Mouse (Mus musculus): Measurements from ENCODE around the gene Kif1c.

Kif1c gene
- long read RNA-seq, experiment 1, partial matches to known transcripts = 0 of 8 reads
- long read RNA-seq, experiment 1, other reads (novel, unspliced or antisense) = 8 of 8 reads
- long read RNA-seq, experiment 2, partial matches to known transcripts = 0 of 7 reads
- long read RNA-seq, experiment 2, other reads (novel, unspliced or antisense) = 7 of 7 reads

GRCm38 (mm10) chr11:70699722-70700556 is at the start of gene Kif1c, which contains the start of gene Inca1:
Gene Kif1c (plus strand): TSS chr11:70700548.
Gene Inca1 (minus strand): TSS chr11:70700155.
- intact Hi-C loops (cut with DNase I) = no loop called here

GRCm38 (mm10) chr11:70651391-70651790 is 49.0 kb upstream of the Kif1c start:
- intact Hi-C loops (cut with DNase I) = no loop called here

- intact Hi-C loops (cut with DNase I) = no loop called here
Measured at GRCm38 (mm10) chr11:70652029-70652883, 48.1 kb upstream of the Kif1c start.

- intact Hi-C loops (cut with DNase I) = no loop called here
Measured at GRCm38 (mm10) chr11:70652884-70653344, 47.4 kb upstream of the Kif1c start.

GRCm38 (mm10) chr11:70653345-70654197 is 46.8 kb upstream of the Kif1c start:
- intact Hi-C loops (cut with DNase I) = loop anchor here (1.0 kb wide), 1 partner anchor 16 kb away; the partner anchor contains the start of gene Spag7

GRCm38 (mm10) chr11:70654198-70654922 is 46.0 kb upstream of the Kif1c start, which contains the start of gene Pfn1:
Gene Pfn1 (minus strand): TSS chr11:70654644.
- intact Hi-C loops (cut with DNase I) = loop anchor here (1.0 kb wide), 1 partner anchor 15 kb away; the partner anchor contains the start of gene Spag7

GRCm38 (mm10) chr11:70654923-70655570 is 45.3 kb upstream of the Kif1c start:
- intact Hi-C loops (cut with DNase I) = loop anchor here (1.0 kb wide), 1 partner anchor 14 kb away; the partner anchor contains the start of gene Spag7

GRCm38 (mm10) chr11:70655571-70656455 is 44.5 kb upstream of the Kif1c start:
- intact Hi-C loops (cut with DNase I) = no loop called here

- intact Hi-C loops (cut with DNase I) = no loop called here
Measured at GRCm38 (mm10) chr11:70656456-70656927, 43.9 kb upstream of the Kif1c start.

- intact Hi-C loops (cut with DNase I) = no loop called here
Measured at GRCm38 (mm10) chr11:70656964-70657363, 43.4 kb upstream of the Kif1c start, which contains the start of gene Eno3. Gene Eno3 (plus strand): TSS chr11:70657202.

- intact Hi-C loops (cut with DNase I) = no loop called here
Measured at GRCm38 (mm10) chr11:70657573-70657972, 42.8 kb upstream of the Kif1c start.

- intact Hi-C loops (cut with DNase I) = no loop called here
Measured at GRCm38 (mm10) chr11:70657991-70658390, 42.4 kb upstream of the Kif1c start.

GRCm38 (mm10) chr11:70658521-70658920 is 41.8 kb upstream of the Kif1c start:
- intact Hi-C loops (cut with DNase I) = no loop called here

GRCm38 (mm10) chr11:70658942-70659341 is 41.4 kb upstream of the Kif1c start:
- intact Hi-C loops (cut with DNase I) = no loop called here

GRCm38 (mm10) chr11:70660571-70660970 is 39.8 kb upstream of the Kif1c start:
- intact Hi-C loops (cut with DNase I) = no loop called here

- intact Hi-C loops (cut with DNase I) = no loop called here
Measured at GRCm38 (mm10) chr11:70663101-70663500, 37.2 kb upstream of the Kif1c start.

- intact Hi-C loops (cut with DNase I) = no loop called here
Measured at GRCm38 (mm10) chr11:70663957-70664356, 36.4 kb upstream of the Kif1c start.

GRCm38 (mm10) chr11:70664741-70665140 is 35.6 kb upstream of the Kif1c start:
- intact Hi-C loops (cut with DNase I) = no loop called here

All from adrenal gland (tissue).